Mouse (Mus musculus) bone marrow macrophage, adult 2 months (primary cell): Measurements from ENCODE around the gene Ube2c. TPM values are rescaled to one million over a fixed set of nuclear protein-coding genes. Genes with fewer than 3 reads are reported as not detected.
A peak's percentile ranks its signal among the peaks of the same experiment; 100 is the strongest.

Experiments
- H3K27ac ChIP-seq: 2 replicates; pipeline ENCODE4 v1.5.1; 2012; ENCODE audit warnings: low read depth, low read length; ENCODE audit not compliant: insufficient read depth
- H3K4me1 ChIP-seq: 2 replicates; pipeline ENCODE4 v1.6.1; 2012; ENCODE audit warnings: low read length; ENCODE audit not compliant: control insufficient read depth, insufficient read depth
- H3K4me3 ChIP-seq: 2 replicates; pipeline ENCODE4 v1.5.1; 2012; ENCODE audit warnings: mild to moderate bottlenecking, low read length, moderate library complexity; ENCODE audit not compliant: insufficient read depth
- CTCF ChIP-seq: IDR thresholded peaks from 2 replicates; pipeline ENCODE4 v1.5.1; 2012; ENCODE audit warnings: low read depth, mild to moderate bottlenecking, low read length, moderate library complexity
- POLR2A ChIP-seq: IDR thresholded peaks from 2 replicates; pipeline ENCODE4 v1.6.1; 2012; ENCODE audit warnings: mild to moderate bottlenecking, low read depth, low read length, borderline replicate concordance
- polyA plus RNA-seq: library from polyadenylated mRNA; stranded (reverse); fragments of >200 nt; gene quantifications from 2 replicates; pipeline ENCODE4 v1.2.4, GENCODE M21; 2012; ENCODE audit not compliant: missing spikeins, insufficient read depth, insufficient read length

Gene Ube2c
- 93.9 and 99.8 TPM in 2 replicates for polyA plus RNA-seq

GRCm38 (mm10) chr2:164769258-164770037 is at the start of gene Ube2c:
Gene Ube2c (plus strand): TSS chr2:164769898.
- H3K4me1 ChIP-seq: peaks cover 14% of the 10 kb centered on the region
- peak within 1 kb of the TSS; percentile 81 for H3K4me3 ChIP-seq
- H3K27ac ChIP-seq: peak within 1 kb of the TSS; percentile 48
- TF ChIP-seq CTCF: no peak
- no peak for TF ChIP-seq POLR2A

GRCm38 (mm10) chr2:164723276-164723675 is 46.4 kb upstream of the Ube2c start:
- Histone ChIP-seq H3K27ac (no peak overlapping the region), H3K4me3 (no peak overlapping the region), H3K4me1 (no peaks in the 10 kb centered on the region)
- TF ChIP-seq POLR2A: no peak
- TF ChIP-seq CTCF: no peak

- Histone ChIP-seq H3K4me3 (no peak overlapping the region), H3K4me1 (no peaks in the 10 kb centered on the region), H3K27ac (no peak overlapping the region)
- TF ChIP-seq POLR2A (no peak), CTCF (peak; percentile 73)
These were observed 43.6 kb upstream of the Ube2c start for GRCm38 (mm10) chr2:164725895-164726619.

GRCm38 (mm10) chr2:164731719-164732118 is 38.0 kb upstream of the Ube2c start:
- H3K4me1 ChIP-seq: no peaks in the 10 kb centered on the region
- H3K4me3 ChIP-seq: no peak overlapping the region
- TF ChIP-seq CTCF: no peak
- no peak for TF ChIP-seq POLR2A
- no peak overlapping the region for H3K27ac ChIP-seq

GRCm38 (mm10) chr2:164733259-164733658 is 36.4 kb upstream of the Ube2c start:
- TF ChIP-seq POLR2A: no peak
- TF ChIP-seq CTCF: no peak
- Histone ChIP-seq H3K4me1 (no peaks in the 10 kb centered on the region), H3K27ac (no peak overlapping the region), H3K4me3 (no peak overlapping the region)

GRCm38 (mm10) chr2:164734839-164735238 is 34.9 kb upstream of the Ube2c start:
- Histone ChIP-seq H3K4me1 (no peaks in the 10 kb centered on the region), H3K27ac (no peak overlapping the region), H3K4me3 (no peak overlapping the region)
- TF ChIP-seq CTCF (no peak), POLR2A (no peak)

- no peaks in the 10 kb centered on the region for H3K4me1 ChIP-seq
- H3K27ac ChIP-seq: no peak overlapping the region
- TF ChIP-seq POLR2A (no peak), CTCF (no peak)
- H3K4me3 ChIP-seq: no peak overlapping the region
These were observed 34.3 kb upstream of the Ube2c start for GRCm38 (mm10) chr2:164735446-164735845.

GRCm38 (mm10) chr2:164737377-164738090 is 32.2 kb upstream of the Ube2c start:
- TF ChIP-seq CTCF (no peak), POLR2A (no peak)
- no peak overlapping the region for H3K27ac ChIP-seq
- no peaks in the 10 kb centered on the region for H3K4me1 ChIP-seq

GRCm38 (mm10) chr2:164739876-164740275 is 29.8 kb upstream of the Ube2c start:
- Histone ChIP-seq H3K27ac (no peak overlapping the region), H3K4me1 (peaks cover 1% of the 10 kb centered on the region), H3K4me3 (no peak overlapping the region)
- no peak for TF ChIP-seq CTCF
- no peak for TF ChIP-seq POLR2A

More at GRCm38 (mm10) chr2:164737377-164738090, 32.2 kb upstream of the Ube2c start:
- no peak overlapping the region for H3K4me3 ChIP-seq

- Histone ChIP-seq H3K27ac (no peak overlapping the region), H3K4me3 (peak overlapping the region; percentile 96), H3K4me1 (peaks cover 21% of the 10 kb centered on the region)
- TF ChIP-seq POLR2A (no peak), CTCF (no peak)
These were observed 24.7 kb upstream of the Ube2c start for GRCm38 (mm10) chr2:164744987-164745386.
